2 mouse cellular contexts compared by ENCODE assay signal in the genomic region with DNA sequence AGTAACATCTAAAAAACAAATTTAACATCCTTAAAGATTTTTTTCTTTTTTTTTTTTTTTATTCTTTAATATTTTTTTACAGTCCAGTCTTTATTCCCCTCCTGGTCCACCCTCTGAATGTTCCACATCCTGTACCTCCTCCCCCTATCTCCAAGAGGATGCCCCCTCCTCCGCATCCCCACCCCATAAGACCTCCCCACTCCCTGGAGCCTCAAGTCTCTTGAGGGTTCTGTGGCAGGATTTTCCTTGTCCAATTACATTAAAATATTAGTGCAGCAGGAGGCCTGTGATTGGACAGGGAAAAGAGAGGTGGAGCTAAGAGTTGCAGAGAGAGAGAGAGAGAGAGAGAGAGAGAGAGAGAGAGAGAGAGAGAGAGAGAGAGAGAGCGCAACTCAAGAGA. TPM values are rescaled to one million over a fixed set of nuclear protein-coding genes. Genes with fewer than 3 reads are reported as not detected.
"Had no signal": no experiment of that assay in that cellular context is flagged by ENCODE, and none has a peak within 500 bp of the region (broad histone marks: within the 10 kb centered on the region; RNA-seq: fewer than 3 reads in every experiment).

No protein-coding gene starts in this region.

RNA-seq across cellular contexts. Expression of a gene that starts 31.4 kb away (rescaled TPM):
- total RNA-seq: hematopoietic stem cell, adult 5-6 weeks had no signal
- polyA plus RNA-seq: inflammation-experienced regulatory T-cells, adult 6 months had no signal
